Mouse (Mus musculus): ENCODE results near the gene Hoxc8. TPM values are rescaled to one million over a fixed set of nuclear protein-coding genes. Genes with fewer than 3 reads are reported as not detected.

Hoxc8 gene
- total RNA-seq, 2 experiments from 2014 or later, result not detected

DNA sequence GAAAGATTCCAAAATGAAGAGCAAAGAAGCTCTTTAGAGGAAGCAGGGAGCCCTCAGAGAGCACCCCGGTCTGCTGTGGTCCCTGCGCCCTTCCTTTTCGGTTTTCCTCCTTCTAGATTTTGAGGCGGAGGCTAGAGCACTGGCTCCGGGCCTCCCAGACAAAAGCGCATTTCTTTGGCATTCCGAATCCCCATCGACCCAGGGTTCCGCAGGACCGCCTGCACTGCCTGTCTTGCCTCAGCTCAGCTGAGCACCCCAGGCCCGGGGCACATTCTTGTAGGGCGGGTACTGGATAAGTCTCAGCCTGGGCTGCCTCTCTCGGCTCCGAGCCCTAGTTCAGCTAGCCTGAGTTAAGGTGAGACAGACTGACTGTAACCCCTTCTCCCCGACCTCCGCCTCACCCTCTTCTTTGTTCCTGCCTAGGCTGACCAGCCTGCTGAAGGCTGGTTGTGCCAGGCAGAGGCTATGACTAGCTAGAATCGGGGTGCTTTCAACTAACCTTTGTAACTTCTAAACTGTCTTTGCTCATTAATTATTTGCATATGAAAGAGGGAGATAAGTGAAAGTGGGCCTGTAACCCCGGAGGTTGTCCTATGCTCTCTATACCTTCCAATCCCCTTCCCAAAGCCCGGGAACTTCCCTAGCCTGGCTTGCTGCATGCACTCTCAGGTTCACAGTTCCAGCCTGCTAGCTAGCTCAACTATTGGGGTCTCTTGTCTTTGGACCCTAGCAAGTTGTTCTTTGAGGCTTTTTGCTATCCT lies 25.2 kb downstream of the Hoxc8 start:
- DNase-seq (ENCODE audit: extremely low spot score in 1 of 2, low spot score in 2 of 2), result no peak
- no peak overlapping the region for H3K27ac ChIP-seq
- intact Hi-C loops (cut with DNase I), result loop anchor here (10.0 kb wide), 1 partner anchor 299 kb away; the partner anchor contains the start of gene Gpr84
- H3K4me3 ChIP-seq, result no peak overlapping the region
- no peak for TF ChIP-seq CTCF (IDR thresholded peaks at IDR 0.05)

DNA sequence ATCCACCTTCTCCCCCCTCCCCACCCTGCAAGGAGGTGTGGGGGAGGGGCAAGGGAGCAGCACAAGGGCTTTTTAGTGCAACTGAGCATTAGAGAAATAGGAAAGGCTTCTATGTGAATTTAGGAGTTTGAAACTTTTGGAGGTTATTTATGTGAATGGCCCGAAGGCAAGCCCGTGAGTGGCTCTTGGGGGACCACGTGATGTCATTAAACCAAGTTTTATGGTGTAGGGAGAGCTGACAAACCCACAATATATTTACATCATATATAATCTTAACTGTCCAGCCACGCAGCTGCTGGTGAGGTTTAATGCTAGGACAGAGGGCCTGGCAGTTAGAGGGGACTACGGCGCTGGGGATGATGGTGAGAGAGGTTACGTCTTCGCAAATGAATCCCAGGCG lies 28.2 kb downstream of the Hoxc8 start, which contains the start of gene Hoxc4:
TSS of gene Hoxc4 (plus strand) at position 299 of the 400 bp plus-strand sequence.
- no peak for TF ChIP-seq CTCF (IDR thresholded peaks at IDR 0.05)
- H3K4me3 ChIP-seq, result no peak within 1 kb of the TSS
- intact Hi-C loops (cut with DNase I), result loop anchor here (10.0 kb wide), 1 partner anchor 296 kb away; the partner anchor contains the start of gene Gpr84

DNA sequence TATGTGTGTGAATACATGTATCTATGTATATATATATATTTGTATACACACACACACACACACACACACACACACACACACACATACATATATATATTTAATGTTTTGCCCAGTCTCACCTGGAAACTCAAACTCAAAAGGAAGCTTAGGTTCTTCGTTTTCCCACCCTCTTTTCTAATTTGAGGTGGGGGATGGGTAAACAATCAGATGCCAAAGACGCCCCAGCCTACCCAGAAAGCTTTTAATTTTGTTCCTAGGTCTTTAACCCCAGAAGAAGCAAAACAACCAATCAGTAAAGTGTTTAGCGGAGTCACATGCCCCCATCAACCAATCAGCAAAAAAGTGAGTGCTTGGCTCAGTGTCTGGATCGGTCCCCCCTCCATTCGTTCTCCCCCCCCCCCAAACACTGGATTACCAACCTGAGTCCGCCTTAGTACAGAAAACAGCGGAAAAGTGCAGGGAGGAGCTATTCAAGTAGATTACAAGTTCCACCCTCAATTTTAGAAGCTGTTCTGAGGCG lies 30.6 kb downstream of the Hoxc8 start:
- no peak for DNase-seq (ENCODE audit: extremely low spot score in 1 of 2, low spot score in 2 of 2)
- no peak for TF ChIP-seq CTCF (IDR thresholded peaks at IDR 0.05)
- intact Hi-C loops (cut with DNase I), result no loop called here
- Histone ChIP-seq H3K4me3 (no peak overlapping the region), H3K27ac (no peak overlapping the region)

More for the DNA sequence above, 28.2 kb downstream of the Hoxc8 start, which contains the start of gene Hoxc4:
- no peak within 1 kb of the TSS for H3K27ac ChIP-seq
- DNase-seq (ENCODE audit: extremely low spot score in 1 of 2, low spot score in 2 of 2), result no peak

DNA sequence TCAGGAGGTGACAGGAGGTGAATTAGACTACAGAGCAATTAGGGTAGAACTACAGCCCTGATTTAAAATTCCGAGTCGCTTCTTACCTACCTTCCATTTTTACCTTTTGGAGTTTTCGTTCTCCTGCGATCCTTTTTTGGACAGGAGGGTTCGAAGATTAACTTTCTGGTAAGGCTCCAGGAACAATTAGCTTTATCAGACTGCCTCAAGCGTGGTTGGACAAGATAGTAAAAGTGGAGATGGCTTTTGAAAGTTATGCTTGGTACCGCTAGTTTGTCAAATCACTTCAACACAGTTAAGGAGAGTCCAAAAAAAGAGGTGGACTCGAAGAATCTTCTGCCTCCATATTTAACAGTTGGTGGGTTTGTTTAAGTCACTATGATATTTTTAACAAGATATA lies 31.1 kb downstream of the Hoxc8 start:
- Histone ChIP-seq H3K27ac (no peak overlapping the region), H3K4me3 (no peak overlapping the region)
- no peak for TF ChIP-seq CTCF (IDR thresholded peaks at IDR 0.05)
- DNase-seq (ENCODE audit: extremely low spot score in 1 of 2, low spot score in 2 of 2), result no peak
- intact Hi-C loops (cut with DNase I), result no loop called here

DNA sequence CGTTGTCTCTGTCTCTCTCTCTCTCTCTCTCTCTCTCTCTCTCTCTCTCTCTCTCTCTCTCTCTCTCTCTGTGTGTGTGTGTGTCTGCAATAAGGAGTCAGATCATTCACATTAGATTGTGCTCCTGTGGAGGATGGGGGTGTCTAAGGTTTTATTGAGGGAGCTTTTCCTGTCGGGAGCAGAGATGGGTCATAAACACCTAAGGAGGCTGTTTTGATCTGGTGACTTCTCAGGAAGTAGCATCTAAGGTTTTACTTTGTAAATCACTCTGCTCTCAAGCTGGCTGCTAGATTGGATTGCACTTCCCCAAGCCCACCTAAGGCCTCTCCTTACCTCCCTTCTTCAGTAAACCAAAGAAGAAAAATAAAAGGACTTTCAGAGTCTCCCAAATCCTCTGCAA lies 33.7 kb downstream of the Hoxc8 start:
- no peak for TF ChIP-seq CTCF (IDR thresholded peaks at IDR 0.05)
- no peak for DNase-seq (ENCODE audit: extremely low spot score in 1 of 2, low spot score in 2 of 2)
- intact Hi-C loops (cut with DNase I), result no loop called here
- Histone ChIP-seq H3K27ac (no peak overlapping the region), H3K4me3 (no peak overlapping the region)

DNA sequence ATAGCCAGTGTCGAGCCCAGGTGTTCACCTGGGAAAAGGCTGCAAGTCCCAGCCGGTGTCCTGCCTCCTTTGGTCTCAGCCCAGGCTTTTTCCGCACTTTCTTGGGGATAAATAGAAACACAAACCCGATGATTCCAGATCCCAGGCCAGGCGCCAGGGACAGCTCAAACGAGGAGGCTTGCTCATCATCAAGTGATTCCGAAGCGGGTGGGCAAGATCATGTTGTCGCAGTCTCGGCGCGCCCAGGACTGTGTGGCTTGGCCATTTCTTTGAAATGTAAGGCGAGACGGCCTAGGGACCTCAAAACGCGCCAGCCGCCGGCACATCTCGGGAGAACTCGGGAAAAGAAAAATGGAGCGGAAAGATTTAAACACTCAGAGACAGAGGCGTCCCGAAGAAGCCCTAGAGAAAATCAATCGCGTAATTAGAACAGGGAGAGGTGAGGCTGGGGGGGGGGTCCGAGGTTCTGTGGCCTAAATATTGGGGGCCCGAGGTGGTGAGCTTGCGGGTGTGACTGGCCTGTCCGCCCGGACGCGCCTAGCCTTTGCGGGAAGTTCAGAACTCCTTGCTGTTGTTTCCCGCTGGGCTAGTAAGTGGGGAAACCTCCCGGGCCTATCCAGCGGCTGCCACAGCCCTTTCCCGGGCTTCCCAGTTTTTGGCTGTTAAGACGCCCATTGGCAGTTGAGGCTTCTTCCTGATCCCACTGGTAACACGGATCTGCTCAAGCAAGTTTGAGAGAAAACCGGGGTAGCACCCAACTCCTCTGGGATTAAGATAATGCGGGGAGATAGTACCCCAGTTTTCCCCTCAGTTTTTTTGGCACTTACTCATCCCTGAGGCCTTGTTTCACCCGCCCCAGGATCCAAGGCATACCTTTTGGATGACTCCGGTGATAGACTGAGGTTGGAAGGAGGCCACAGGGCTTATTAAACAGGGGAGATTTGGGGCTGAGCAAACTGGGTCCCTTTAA lies 37.1 kb downstream of the Hoxc8 start:
- H3K4me3 ChIP-seq, result no peak overlapping the region
- TF ChIP-seq CTCF (IDR thresholded peaks at IDR 0.05), result no peak
- no peak for DNase-seq (ENCODE audit: extremely low spot score in 1 of 2, low spot score in 2 of 2)
- intact Hi-C loops (cut with DNase I), result no loop called here
- H3K27ac ChIP-seq, result no peak overlapping the region

DNA sequence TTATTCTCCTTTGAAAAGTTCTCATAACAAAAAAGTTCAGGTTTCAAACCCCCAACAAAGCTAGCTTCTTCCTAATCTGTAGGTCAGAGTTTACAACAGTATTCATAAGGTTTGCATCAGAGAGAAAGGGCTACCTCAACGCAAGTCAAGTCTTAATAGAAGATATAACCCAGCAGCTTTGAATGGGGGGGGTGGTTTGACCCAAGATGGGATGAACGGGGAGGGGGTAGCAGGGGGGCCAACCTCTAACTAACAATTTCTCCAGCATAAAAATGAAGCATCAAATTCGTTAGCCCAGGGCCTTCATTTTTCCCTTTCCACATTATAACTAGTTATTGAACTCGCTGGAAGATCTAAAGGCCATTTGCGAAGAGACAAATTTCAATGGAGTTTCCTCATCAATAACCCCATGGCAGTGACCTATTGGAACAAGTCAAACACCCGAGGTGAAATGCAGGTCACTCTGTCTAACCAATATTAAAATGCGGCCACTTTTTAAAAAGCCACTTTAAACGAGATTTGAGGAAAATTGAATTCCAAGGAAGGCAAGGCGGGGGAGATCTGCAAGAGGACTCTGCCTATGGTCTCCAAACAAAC lies 38.6 kb downstream of the Hoxc8 start:
- intact Hi-C loops (cut with DNase I), result no loop called here
- Histone ChIP-seq H3K4me3 (no peak overlapping the region), H3K27ac (no peak overlapping the region)
- DNase-seq (ENCODE audit: extremely low spot score in 1 of 2, low spot score in 2 of 2), result no peak
- no peak for TF ChIP-seq CTCF (IDR thresholded peaks at IDR 0.05)

DNA sequence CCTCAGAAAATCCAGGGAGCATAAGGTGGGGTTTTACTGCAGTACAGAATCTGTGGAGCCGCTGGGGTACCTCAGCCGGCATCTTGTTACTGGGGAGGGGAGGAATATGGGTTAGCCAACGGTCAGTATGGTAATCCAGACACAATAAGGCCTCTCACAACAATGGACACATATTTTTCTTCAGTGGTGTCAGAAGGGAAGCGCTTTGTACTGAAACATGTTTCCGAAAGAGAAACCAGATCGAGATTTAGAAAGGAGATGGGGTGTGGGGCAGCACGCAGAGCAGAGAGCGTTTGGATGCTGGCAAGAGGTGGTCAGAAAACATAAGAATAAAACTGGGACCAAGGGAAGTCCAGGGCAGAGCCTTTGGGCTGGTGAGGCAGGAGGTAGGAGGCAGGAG lies 39.7 kb downstream of the Hoxc8 start:
- no peak for DNase-seq (ENCODE audit: extremely low spot score in 1 of 2, low spot score in 2 of 2)
- Histone ChIP-seq H3K27ac (no peak overlapping the region), H3K4me3 (no peak overlapping the region)
- no peak for TF ChIP-seq CTCF (IDR thresholded peaks at IDR 0.05)
- intact Hi-C loops (cut with DNase I), result no loop called here

DNA sequence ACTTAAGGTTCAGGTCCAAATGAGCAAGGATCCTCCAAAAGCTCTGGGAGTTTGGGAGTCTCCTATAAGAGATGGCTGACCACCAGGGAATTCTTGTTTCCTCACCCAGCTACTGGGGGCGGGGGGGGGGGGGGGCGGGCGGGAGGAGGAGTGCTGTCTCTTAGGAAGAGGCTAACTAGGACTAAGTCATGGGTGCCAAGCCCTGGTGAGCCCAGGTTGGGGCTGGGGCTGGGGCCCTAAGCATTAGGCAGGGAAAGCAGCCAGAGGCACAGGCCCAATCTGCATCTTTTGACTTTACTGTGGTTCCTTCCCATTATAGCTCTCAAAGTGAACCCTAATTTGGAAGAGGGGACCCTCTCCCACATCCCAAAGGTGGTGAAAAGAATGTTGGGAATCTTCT lies 41.8 kb downstream of the Hoxc8 start:
- TF ChIP-seq CTCF (IDR thresholded peaks at IDR 0.05), result no peak
- H3K4me3 ChIP-seq, result no peak overlapping the region
- intact Hi-C loops (cut with DNase I), result no loop called here
- DNase-seq (ENCODE audit: extremely low spot score in 1 of 2, low spot score in 2 of 2), result no peak
- no peak overlapping the region for H3K27ac ChIP-seq

DNA sequence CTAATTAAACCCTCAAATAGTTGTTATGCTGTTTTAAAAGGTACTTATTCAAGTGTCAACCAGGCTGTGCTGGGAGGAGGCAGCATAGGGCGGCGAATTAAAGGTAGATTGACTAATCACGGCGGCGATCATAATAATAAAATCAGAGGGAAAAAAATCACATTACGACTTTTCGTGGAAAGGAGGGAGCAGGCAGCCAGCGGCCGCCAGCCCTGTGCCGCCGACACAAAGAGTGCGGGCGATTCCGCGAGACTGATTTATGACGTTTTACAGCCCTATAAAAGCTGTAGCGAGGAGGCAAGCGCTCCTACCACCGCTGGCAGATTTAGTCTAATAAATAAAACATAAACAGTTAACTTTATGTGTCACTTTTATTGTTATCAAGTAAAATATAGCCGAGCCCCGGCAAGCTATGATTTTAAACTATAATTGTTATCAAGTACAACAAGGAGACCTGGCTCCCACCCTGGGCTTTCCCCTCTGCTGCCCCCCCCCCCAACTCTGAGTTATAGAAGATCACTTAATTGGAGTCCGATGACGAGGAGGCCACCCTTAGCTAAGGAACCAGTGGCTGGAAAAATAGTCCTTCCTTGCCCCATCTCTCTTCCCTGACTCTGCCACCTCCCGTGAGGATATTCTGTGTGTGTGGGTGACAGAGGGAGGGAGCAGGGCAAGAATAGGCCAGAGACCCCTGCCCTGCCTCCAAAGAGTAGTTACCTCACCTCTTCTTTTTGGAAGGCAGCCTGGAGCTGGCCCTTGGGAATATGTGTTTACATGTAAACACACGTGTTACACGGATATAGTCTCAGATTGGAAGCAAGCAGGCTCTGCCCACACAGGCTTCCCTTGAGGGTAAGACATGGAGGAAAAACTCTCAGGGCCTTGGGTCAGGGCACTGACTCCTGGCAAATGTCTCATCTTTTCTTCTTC lies 42.5 kb downstream of the Hoxc8 start:
- no peak for DNase-seq (ENCODE audit: extremely low spot score in 1 of 2, low spot score in 2 of 2)
- intact Hi-C loops (cut with DNase I), result no loop called here
- H3K27ac ChIP-seq, result no peak overlapping the region
- no peak overlapping the region for H3K4me3 ChIP-seq
- no peak for TF ChIP-seq CTCF (IDR thresholded peaks at IDR 0.05)

Data from left cerebral cortex, adult 2 months (tissue).